Mouse (Mus musculus) kidney, adult 2 months (tissue): ENCODE results near the gene Ttc7b. TPM values are rescaled to one million over a fixed set of nuclear protein-coding genes. Genes with fewer than 3 reads are reported as not detected.

Experiments
- DNase-seq: peaks from one replicate; pipeline ENCODE4 v3.0.0; 2021
- H3K27ac ChIP-seq: fragments of 200-500 bp; 2 replicates; pipeline ENCODE4 v1.5.1; 2012; ENCODE audit warnings: low read depth, low read length, control low read depth, inconsistent platforms; ENCODE audit not compliant: insufficient read depth
- H3K27me3 ChIP-seq: fragments of 200-500 bp; replicated peaks from 2 replicates; pipeline ENCODE4 v1.6.1; 2012; ENCODE audit warnings: mild to moderate bottlenecking, moderate library complexity, low read length, inconsistent platforms; ENCODE audit not compliant: control insufficient read depth, insufficient read depth
- H3K36me3 ChIP-seq: fragments of 200-500 bp; 2 replicates; pipeline ENCODE4 v1.6.1; 2012; ENCODE audit warnings: mild to moderate bottlenecking, moderate library complexity, low read length, inconsistent platforms; ENCODE audit not compliant: control insufficient read depth, insufficient read depth
- H3K4me1 ChIP-seq: fragments of 200-500 bp; 2 replicates; pipeline ENCODE4 v1.6.1; 2011; ENCODE audit warnings: low read length; ENCODE audit not compliant: control insufficient read depth, insufficient read depth
- H3K4me3 ChIP-seq: fragments of 200-500 bp; 2 replicates; pipeline ENCODE4 v1.5.1; 2011; ENCODE audit warnings: mild to moderate bottlenecking, low read depth, low read length, control low read depth; ENCODE audit not compliant: insufficient read depth
- CTCF ChIP-seq: fragments of 200-500 bp; conservative IDR thresholded peaks from 2 replicates; pipeline ENCODE4 v1.5.1; 2011; ENCODE audit warnings: low read depth, mild to moderate bottlenecking, control low read depth, low read length, moderate library complexity, mixed read lengths; ENCODE audit not compliant: insufficient read depth, insufficient read length
- POLR2A ChIP-seq: fragments of 200-500 bp; IDR thresholded peaks from one replicate; pipeline ENCODE4 v1.6.1; 2011; ENCODE audit warnings: low read depth, low read length, control low read depth
- WGBS: fragments of 180-500 bp; shearing (Covaris S2); methylation state at CpG from one replicate; pipeline ENCODE4 v1.1.7; 2018; 5-methylcytosine and 5-hydroxymethylcytosine counted together
- polyA plus RNA-seq: library from polyadenylated mRNA; depleted of rRNA; stranded (reverse); fragments of >200 nt; gene quantifications from 2 replicates; pipeline ENCODE4 v1.2.3, GENCODE M21; 2012; rRNA removed

Ttc7b gene
- polyA plus RNA-seq, 1 experiment = 42.1 TPM

DNA sequence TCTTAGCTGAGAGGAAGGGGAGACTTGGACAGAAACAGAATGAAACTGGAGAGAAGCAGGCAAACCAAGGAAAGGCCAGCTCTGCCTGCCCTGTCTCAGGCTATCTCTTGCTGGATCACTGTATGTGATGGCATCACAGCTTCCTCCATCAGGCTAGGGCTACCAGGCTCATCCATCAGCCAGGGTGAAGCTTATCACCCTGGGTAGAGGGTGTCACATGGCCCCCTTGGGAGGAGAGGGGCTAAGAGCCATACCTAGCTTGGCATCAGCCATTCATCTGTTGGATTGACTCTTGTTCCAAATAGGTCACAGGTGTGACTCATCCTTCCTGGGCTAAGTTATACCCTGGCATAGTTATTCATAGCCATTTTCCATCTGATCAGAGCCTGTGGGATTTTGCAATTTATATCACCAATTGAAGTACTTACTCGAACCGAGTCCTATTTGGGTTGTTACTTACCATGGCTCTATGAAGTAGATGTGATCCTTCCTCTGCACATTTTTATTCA is 265.1 kb downstream of the Ttc7b start:
- no peak overlapping the region for H3K27ac ChIP-seq
- DNase-seq = no peak
- no peak overlapping the region for H3K4me3 ChIP-seq
- no peaks in the 10 kb centered on the region for H3K4me1 ChIP-seq
- no peaks in the 10 kb centered on the region for H3K27me3 ChIP-seq
- 94% methylated on average over 2 of the region's 2 CpGs for WGBS
- H3K36me3 ChIP-seq = no peaks in the 10 kb centered on the region
- TF ChIP-seq POLR2A (no peak), CTCF (no peak)

GRCm38 (mm10) chr12:100254471-100254870 is 266.2 kb downstream of the Ttc7b start:
- 81% methylated on average over 4 of the region's 4 CpGs for WGBS
- H3K4me3 ChIP-seq = no peak overlapping the region
- TF ChIP-seq CTCF = no peak
- TF ChIP-seq POLR2A = no peak

More at GRCm38 (mm10) chr12:100254471-100254870, 266.2 kb downstream of the Ttc7b start:
- Histone ChIP-seq H3K27me3 (no peaks in the 10 kb centered on the region), H3K27ac (no peak overlapping the region), H3K4me1 (no peaks in the 10 kb centered on the region), H3K36me3 (no peaks in the 10 kb centered on the region)
- no peak for DNase-seq

Other genes with a start within 250 kb of the Ttc7b start
- gene Rps6ka5, start 206.2 kb upstream of the Ttc7b start, polyA plus RNA-seq = 1.1 TPM in 2 replicates